Mouse (Mus musculus) kidney, postnatal 0 days (tissue): ENCODE measurements around the gene Lpp. TPM values are rescaled to one million over a fixed set of nuclear protein-coding genes. Genes with fewer than 3 reads are reported as not detected.

Experiments used
- ATAC-seq: fragments of 200-750 bp; cut with Nextera tagmentation; replicated peaks from 2 replicates; pipeline ENCODE4 v1.8.0; 2017; ENCODE audit warnings: low read depth, moderate number of reproducible peaks, moderate TSS enrichment, moderate library complexity; ENCODE audit not compliant: low FRiP score
- DNase-seq: peaks from one replicate; pipeline ENCODE4 v3.0.0-alpha.2; 2016; ENCODE audit warnings: low spot score
- H3K27ac ChIP-seq: fragments of 300-500 bp; sonication (generic); 2 replicates; pipeline ENCODE4 v1.5.1; 2014; ENCODE audit warnings: mild to moderate bottlenecking
- H3K27me3 ChIP-seq: fragments of 300-500 bp; sonication (generic); 2 replicates; pipeline ENCODE4 v1.6.1; 2014; ENCODE audit warnings: low read length, mixed read lengths; ENCODE audit not compliant: insufficient read depth
- H3K36me3 ChIP-seq: fragments of 300-500 bp; sonication (generic); 2 replicates; pipeline ENCODE4 v1.6.1; 2014; ENCODE audit warnings: low read length, mixed read lengths; ENCODE audit not compliant: insufficient read depth
- H3K4me1 ChIP-seq: fragments of 300-500 bp; sonication (generic); replicated peaks from 2 replicates; pipeline ENCODE4 v1.6.1; 2014; ENCODE audit warnings: antibody characterized with exemption, low read length, mixed read lengths; ENCODE audit not compliant: insufficient read depth
- H3K4me2 ChIP-seq: fragments of 300-500 bp; sonication (generic); 2 replicates; pipeline ENCODE4 v1.6.1; 2014; ENCODE audit warnings: mild to moderate bottlenecking, low read length, moderate library complexity, mixed read lengths
- H3K4me3 ChIP-seq: fragments of 300-500 bp; sonication (generic); replicated peaks from 2 replicates; pipeline ENCODE4 v1.5.1; 2014; ENCODE audit warnings: low read depth, low read length
- H3K9ac ChIP-seq: fragments of 300-500 bp; sonication (generic); 2 replicates; pipeline ENCODE4 v1.6.1; 2014; ENCODE audit warnings: low read depth, low read length
- H3K9me3 ChIP-seq: fragments of 300-500 bp; sonication (generic); replicated peaks from 2 replicates; pipeline ENCODE4 v1.6.1; 2016; ENCODE audit warnings: low read length, inconsistent platforms, mixed read lengths
- CTCF ChIP-seq: IDR thresholded peaks from 2 replicates; pipeline ENCODE4 v1.5.1; 2016; ENCODE audit warnings: antibody characterized with exemption, low read depth, mild to moderate bottlenecking, moderate library complexity
- WGBS: fragments of 180-500 bp; shearing (Covaris S2); extraction: QIAGEN DNeasy Blood & Tissue Kit; methylation state at CpG from one replicate; pipeline ENCODE4 v1.1.7; 2014; 5-methylcytosine and 5-hydroxymethylcytosine counted together
- polyA plus RNA-seq: library from polyadenylated mRNA; unstranded; fragments of >200 nt; fragmentation: Nextera tagmentation; extraction: Ambion mirVana; gene quantifications from 2 replicates; pipeline ENCODE4 v1.2.1, GENCODE M21; 2015

The Lpp gene
- polyA plus RNA-seq, 1 experiment from 2014 or later = 32.9 TPM

GRCm38 (mm10) chr16:24966460-24966859 lies 573.2 kb downstream of the Lpp start:
- Histone ChIP-seq H3K4me1 (no peaks in the 10 kb centered on the region), H3K36me3 (no peaks in the 10 kb centered on the region), H3K9ac (no peak overlapping the region), H3K27ac (no peak overlapping the region), H3K4me3 (no peak overlapping the region), H3K4me2 (no peak overlapping the region), H3K27me3 (no peaks in the 10 kb centered on the region), H3K9me3 (no peaks in the 10 kb centered on the region)
- no peak for TF ChIP-seq CTCF
- WGBS = 91% methylated on average over 9 of the region's 9 CpGs
- DNase-seq (no peak), ATAC-seq (no peak)

- Histone ChIP-seq H3K36me3 (0 out of 2 replicates have a peak, but pooled peaks cover 6% of the 10 kb centered on the region), H3K4me2 (no peak overlapping the region), H3K4me3 (no peak overlapping the region), H3K27ac (no peak overlapping the region), H3K4me1 (no peaks in the 10 kb centered on the region), H3K9me3 (no peaks in the 10 kb centered on the region), H3K27me3 (no peaks in the 10 kb centered on the region), H3K9ac (no peak overlapping the region)
- TF ChIP-seq CTCF = no peak
- DNase-seq (peak; percentile 54), ATAC-seq (no peak)
- 64% methylated on average over 5 of the region's 5 CpGs for WGBS
Observed at GRCm38 (mm10) chr16:24973009-24973631, 579.8 kb downstream of the Lpp start.

GRCm38 (mm10) chr16:24977771-24978170 lies 584.5 kb downstream of the Lpp start:
- TF ChIP-seq CTCF = no peak

GRCm38 (mm10) chr16:24978226-24978625 lies 584.9 kb downstream of the Lpp start:
- H3K4me3 ChIP-seq = no peak overlapping the region
- peaks cover 19% of the 10 kb centered on the region; the same call in 1 of the 2 replicates for H3K36me3 ChIP-seq
- no peaks in the 10 kb centered on the region for H3K9me3 ChIP-seq
- DNase-seq (no peak), ATAC-seq (no peak)
- TF ChIP-seq CTCF = no peak
- H3K4me2 ChIP-seq = no peak overlapping the region
- no peaks in the 10 kb centered on the region for H3K4me1 ChIP-seq
- 84% methylated on average over 1 of the region's 1 CpGs for WGBS
- no peak overlapping the region for H3K9ac ChIP-seq
- H3K27ac ChIP-seq = no peak overlapping the region
- H3K27me3 ChIP-seq = no peaks in the 10 kb centered on the region

More at GRCm38 (mm10) chr16:24977771-24978170, 584.5 kb downstream of the Lpp start:
- Histone ChIP-seq H3K4me3 (no peak overlapping the region), H3K9me3 (no peaks in the 10 kb centered on the region), H3K27ac (no peak overlapping the region), H3K27me3 (no peaks in the 10 kb centered on the region), H3K36me3 (peaks cover 19% of the 10 kb centered on the region; the same call in 1 of the 2 replicates), H3K4me2 (no peak overlapping the region), H3K9ac (no peak overlapping the region), H3K4me1 (no peaks in the 10 kb centered on the region)
- no peak for ATAC-seq
- 84% methylated on average over 1 of the region's 1 CpGs for WGBS
- DNase-seq = peak; percentile 65

GRCm38 (mm10) chr16:24979391-24979790 lies 586.1 kb downstream of the Lpp start:
- 96% methylated on average over 4 of the region's 4 CpGs for WGBS
- H3K27me3 ChIP-seq = no peaks in the 10 kb centered on the region
- H3K36me3 ChIP-seq = peaks cover 19% of the 10 kb centered on the region; the same call in 1 of the 2 replicates
- DNase-seq = no peak
- H3K4me2 ChIP-seq = no peak overlapping the region
- no peak overlapping the region for H3K27ac ChIP-seq
- H3K4me3 ChIP-seq = no peak overlapping the region
- no peak overlapping the region for H3K9ac ChIP-seq
- no peak for TF ChIP-seq CTCF
- no peak for ATAC-seq
- H3K9me3 ChIP-seq = no peaks in the 10 kb centered on the region
- no peaks in the 10 kb centered on the region for H3K4me1 ChIP-seq

GRCm38 (mm10) chr16:24982828-24983227 lies 589.5 kb downstream of the Lpp start:
- 77% methylated on average over 4 of the region's 4 CpGs for WGBS
- no peaks in the 10 kb centered on the region for H3K9me3 ChIP-seq
- no peak overlapping the region for H3K4me3 ChIP-seq
- no peak for TF ChIP-seq CTCF
- no peak overlapping the region for H3K4me2 ChIP-seq
- DNase-seq (no peak), ATAC-seq (no peak)
- H3K27ac ChIP-seq = no peak overlapping the region
- no peaks in the 10 kb centered on the region for H3K27me3 ChIP-seq
- H3K4me1 ChIP-seq = no peaks in the 10 kb centered on the region
- peaks cover 13% of the 10 kb centered on the region; the same call in 1 of the 2 replicates for H3K36me3 ChIP-seq
- no peak overlapping the region for H3K9ac ChIP-seq
